Mouse (Mus musculus): ENCODE results near the gene Klhl1. TPM values are rescaled to one million over a fixed set of nuclear protein-coding genes. Genes with fewer than 3 reads are reported as not detected.

The Klhl1 gene
- 0.05 and 0.18 TPM in 2 replicates for polyA plus RNA-seq (2016; fragmentation: Nextera tagmentation; extraction: Ambion mirVana)

- H3K9me3 ChIP-seq, result no peaks in the 10 kb centered on the region
- H3K36me3 ChIP-seq (replicated peaks), result no peaks in the 10 kb centered on the region
- peaks cover 16% of the 10 kb centered on the region for H3K4me1 ChIP-seq
- H3K27me3 ChIP-seq (replicated peaks; ENCODE audit: low read depth, poor library complexity, severe bottlenecking), result peaks cover 34% of the 10 kb centered on the region
- DNase-seq (ENCODE audit: low spot score), result peak; percentile 14
- 45% methylated on average over 13 of the region's 13 CpGs for WGBS
- peak within 1 kb of the TSS; percentile 65 for H3K4me3 ChIP-seq
- H3K27ac ChIP-seq (replicated peaks), result peak within 1 kb of the TSS; percentile 57; the same call in 1 of the 2 replicates
Observed at GRCm38 (mm10) chr14:96518954-96519682, at the start of gene Klhl1. Gene Klhl1 (minus strand): TSS chr14:96519102.

DNA sequence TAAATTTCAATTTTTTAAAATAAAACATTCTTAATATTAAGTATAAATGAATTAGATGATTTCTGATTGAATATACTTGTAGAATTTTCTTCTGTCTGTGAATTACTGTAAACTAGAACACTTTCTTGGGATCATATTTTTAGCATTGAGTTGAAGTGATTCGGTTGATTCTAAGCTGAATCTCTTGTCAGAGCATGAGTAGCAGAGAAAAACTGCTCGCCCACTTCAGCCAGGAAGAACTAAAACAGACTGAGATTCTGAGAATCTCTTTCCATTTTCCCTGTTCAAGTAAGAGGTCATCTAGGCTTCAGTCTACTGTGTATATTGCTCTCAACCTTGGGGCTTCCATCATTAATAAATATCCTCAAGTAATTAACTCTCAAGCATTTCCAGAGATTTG, 34.8 kb upstream of the Klhl1 start:
- H3K4me3 ChIP-seq, result no peak overlapping the region
- no peak for DNase-seq (ENCODE audit: low spot score)
- 89% methylated on average over 2 of the region's 2 CpGs for WGBS
- no peaks in the 10 kb centered on the region for H3K9me3 ChIP-seq
- H3K27me3 ChIP-seq (replicated peaks; ENCODE audit: low read depth, poor library complexity, severe bottlenecking), result no peaks in the 10 kb centered on the region
- H3K36me3 ChIP-seq (replicated peaks), result no peaks in the 10 kb centered on the region
- no peaks in the 10 kb centered on the region for H3K4me1 ChIP-seq
- no peak overlapping the region for H3K27ac ChIP-seq (replicated peaks)

DNA sequence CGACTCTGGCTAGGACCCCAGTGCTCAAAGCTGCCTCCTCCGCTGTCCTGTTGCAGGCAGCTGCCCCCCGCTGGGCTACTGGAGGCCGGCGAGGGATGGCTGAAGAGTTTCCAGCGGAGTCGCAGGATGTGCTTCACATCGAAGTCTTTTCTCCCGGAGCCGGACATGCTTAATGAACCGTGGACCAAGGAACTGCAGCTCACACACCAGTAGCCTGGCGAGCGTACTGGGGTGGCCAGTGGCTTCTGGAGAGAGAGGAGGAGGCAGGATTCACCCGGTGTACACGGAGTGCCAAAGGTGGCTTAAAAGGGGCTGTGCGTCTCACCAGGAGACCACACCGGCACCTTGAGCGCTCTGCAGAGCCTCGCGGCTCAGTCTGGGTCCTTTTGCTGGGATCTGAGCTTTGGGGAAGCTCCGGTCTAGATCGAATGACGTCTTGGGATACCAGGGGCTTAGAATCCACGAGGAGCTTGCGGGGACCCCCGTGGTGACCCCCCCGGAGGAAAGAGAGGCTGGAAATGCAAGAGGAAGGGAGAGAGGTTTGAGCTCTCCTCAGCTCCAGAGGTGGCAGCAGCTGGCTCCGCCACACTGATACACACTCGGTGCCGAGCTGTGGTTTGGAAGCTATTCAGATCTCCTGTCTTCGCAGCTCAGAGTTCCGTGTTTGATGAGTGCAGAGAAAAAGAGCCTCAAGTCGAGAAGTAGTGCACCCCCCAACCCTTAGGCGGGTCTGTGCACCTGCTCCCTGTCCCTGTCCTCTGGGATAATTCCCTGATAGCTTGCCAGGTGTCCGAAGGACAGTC, 550 bp downstream of the Klhl1 start:
- H3K36me3 ChIP-seq (replicated peaks), result no peaks in the 10 kb centered on the region
- peak overlapping the region; percentile 57; the same call in 1 of the 2 replicates for H3K27ac ChIP-seq (replicated peaks)
- H3K4me1 ChIP-seq, result peaks cover 16% of the 10 kb centered on the region
- peak; percentile 66 for DNase-seq (ENCODE audit: low spot score)
- WGBS, result 1% methylated on average over 35 of the region's 35 CpGs
- H3K4me3 ChIP-seq, result peak overlapping the region; percentile 65
- H3K27me3 ChIP-seq (replicated peaks; ENCODE audit: low read depth, poor library complexity, severe bottlenecking), result peaks cover 34% of the 10 kb centered on the region
- H3K9me3 ChIP-seq, result no peaks in the 10 kb centered on the region

DNA sequence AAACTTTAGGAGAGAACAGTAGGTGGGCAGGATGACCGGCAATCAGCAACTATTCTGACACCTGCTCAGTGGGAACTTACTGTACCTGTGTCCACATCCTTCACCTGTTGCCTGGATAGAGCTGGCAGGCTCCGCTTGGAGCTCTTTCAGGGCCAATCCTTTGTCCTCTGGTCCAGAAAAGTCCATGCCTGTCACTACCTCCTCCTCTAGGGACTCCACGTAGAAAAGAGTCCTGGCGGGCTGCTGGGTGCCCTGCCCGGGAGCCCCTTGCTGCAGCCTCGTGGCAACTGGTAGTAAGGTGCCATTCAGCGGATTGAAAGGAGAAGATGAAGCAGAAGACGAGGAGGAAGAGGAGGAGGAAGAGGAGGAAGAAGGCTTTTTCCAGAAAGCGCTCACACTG, 1.2 kb downstream of the Klhl1 start:
- H3K4me1 ChIP-seq, result peaks cover 16% of the 10 kb centered on the region
- 8% methylated on average over 9 of the region's 9 CpGs for WGBS

GRCm38 (mm10) chr14:96499936-96500335, 19.0 kb downstream of the Klhl1 start:
- no peaks in the 10 kb centered on the region for H3K36me3 ChIP-seq (replicated peaks)
- no peak overlapping the region for H3K4me3 ChIP-seq
- H3K9me3 ChIP-seq, result no peaks in the 10 kb centered on the region
- no peak overlapping the region for H3K27ac ChIP-seq (replicated peaks)
- no peak for DNase-seq (ENCODE audit: low spot score)
- no peaks in the 10 kb centered on the region for H3K4me1 ChIP-seq
- WGBS, result 92% methylated on average over 2 of the region's 2 CpGs
- no peaks in the 10 kb centered on the region for H3K27me3 ChIP-seq (replicated peaks; ENCODE audit: low read depth, poor library complexity, severe bottlenecking)

More for the DNA sequence above, 1.2 kb downstream of the Klhl1 start:
- no peak for DNase-seq (ENCODE audit: low spot score)
- H3K9me3 ChIP-seq, result no peaks in the 10 kb centered on the region
- H3K27me3 ChIP-seq (replicated peaks; ENCODE audit: low read depth, poor library complexity, severe bottlenecking), result peaks cover 34% of the 10 kb centered on the region
- no peaks in the 10 kb centered on the region for H3K36me3 ChIP-seq (replicated peaks)
- H3K4me3 ChIP-seq, result peak overlapping the region; percentile 65
- H3K27ac ChIP-seq (replicated peaks), result peak overlapping the region; percentile 57; the same call in 1 of the 2 replicates

GRCm38 (mm10) chr14:96471812-96472211, 47.1 kb downstream of the Klhl1 start:
- Histone ChIP-seq H3K27me3 (replicated peaks; ENCODE audit: low read depth, poor library complexity, severe bottlenecking) (no peaks in the 10 kb centered on the region), H3K27ac (replicated peaks) (no peak overlapping the region), H3K9me3 (no peaks in the 10 kb centered on the region), H3K4me3 (no peak overlapping the region), H3K4me1 (no peaks in the 10 kb centered on the region), H3K36me3 (replicated peaks) (no peaks in the 10 kb centered on the region)
- DNase-seq (ENCODE audit: low spot score), result no peak
- WGBS, result 81% methylated on average over 2 of the region's 2 CpGs

GRCm38 (mm10) chr14:96471336-96471735, 47.6 kb downstream of the Klhl1 start:
- H3K27me3 ChIP-seq (replicated peaks; ENCODE audit: low read depth, poor library complexity, severe bottlenecking), result no peaks in the 10 kb centered on the region
- no peak overlapping the region for H3K4me3 ChIP-seq
- H3K27ac ChIP-seq (replicated peaks), result no peak overlapping the region
- no peaks in the 10 kb centered on the region for H3K9me3 ChIP-seq
- DNase-seq (ENCODE audit: low spot score), result no peak
- H3K4me1 ChIP-seq, result no peaks in the 10 kb centered on the region
- no peaks in the 10 kb centered on the region for H3K36me3 ChIP-seq (replicated peaks)

DNA sequence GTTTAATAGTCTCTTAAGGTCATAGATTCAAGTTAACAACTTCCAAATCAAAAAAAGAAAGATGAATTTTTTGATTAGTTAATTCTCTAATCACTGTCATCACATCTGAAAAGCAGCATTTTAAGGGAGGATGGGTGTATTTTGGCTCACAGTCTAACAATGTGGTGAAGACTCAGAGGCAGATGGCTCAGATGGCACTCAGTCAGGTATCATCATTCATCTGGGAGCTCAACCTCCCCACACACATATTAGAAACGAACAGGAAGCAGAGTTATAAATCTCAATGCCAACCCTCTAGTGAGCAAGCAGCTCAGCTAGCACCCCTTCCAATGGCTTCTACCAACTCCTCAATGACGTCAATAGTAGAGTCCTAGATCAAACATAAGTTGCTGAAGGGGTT, 57.1 kb downstream of the Klhl1 start:
- Histone ChIP-seq H3K4me3 (no peak overlapping the region), H3K36me3 (replicated peaks) (no peaks in the 10 kb centered on the region), H3K9me3 (no peaks in the 10 kb centered on the region), H3K27ac (replicated peaks) (no peak overlapping the region), H3K27me3 (replicated peaks; ENCODE audit: low read depth, poor library complexity, severe bottlenecking) (no peaks in the 10 kb centered on the region), H3K4me1 (no peaks in the 10 kb centered on the region)
- 81% methylated on average over 2 of the region's 2 CpGs for WGBS
- DNase-seq (ENCODE audit: low spot score), result no peak

GRCm38 (mm10) chr14:96392032-96392737, 126.7 kb downstream of the Klhl1 start:
- H3K27ac ChIP-seq (replicated peaks), result no peak overlapping the region
- DNase-seq (ENCODE audit: low spot score), result no peak
- H3K4me3 ChIP-seq, result no peak overlapping the region
- no peaks in the 10 kb centered on the region for H3K27me3 ChIP-seq (replicated peaks; ENCODE audit: low read depth, poor library complexity, severe bottlenecking)
- no peaks in the 10 kb centered on the region for H3K4me1 ChIP-seq
- H3K9me3 ChIP-seq, result no peaks in the 10 kb centered on the region
- H3K36me3 ChIP-seq (replicated peaks), result no peaks in the 10 kb centered on the region

GRCm38 (mm10) chr14:96362727-96363126, 156.2 kb downstream of the Klhl1 start:
- Histone ChIP-seq H3K27me3 (replicated peaks; ENCODE audit: low read depth, poor library complexity, severe bottlenecking) (no peaks in the 10 kb centered on the region), H3K4me1 (no peaks in the 10 kb centered on the region), H3K36me3 (replicated peaks) (no peaks in the 10 kb centered on the region), H3K9me3 (no peaks in the 10 kb centered on the region), H3K4me3 (no peak overlapping the region), H3K27ac (replicated peaks) (no peak overlapping the region)
- WGBS, result 89% methylated on average over 3 of the region's 3 CpGs
- no peak for DNase-seq (ENCODE audit: low spot score)

DNA sequence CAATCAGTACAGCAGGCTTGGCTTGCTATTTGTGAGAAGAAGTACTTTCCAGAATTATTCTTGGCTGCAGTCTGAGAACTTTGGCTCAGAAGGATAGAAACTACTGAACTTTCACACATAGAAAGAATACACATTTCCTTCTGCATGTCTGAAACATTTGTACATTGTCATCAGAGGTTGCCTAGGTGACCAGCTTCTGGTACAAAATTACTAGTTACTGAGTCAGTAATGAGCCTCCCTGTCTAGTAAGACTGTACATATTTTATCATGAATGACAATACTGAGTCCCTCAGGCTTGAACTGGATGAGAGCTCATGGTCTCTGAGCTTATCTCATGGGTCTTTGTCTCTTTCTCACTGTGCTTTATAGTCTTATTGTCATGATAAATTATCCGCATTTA, 170.7 kb downstream of the Klhl1 start:
- H3K4me3 ChIP-seq, result no peak overlapping the region
- no peak overlapping the region for H3K27ac ChIP-seq (replicated peaks)
- 95% methylated on average over 1 of the region's 1 CpGs for WGBS
- DNase-seq (ENCODE audit: low spot score), result no peak
- H3K27me3 ChIP-seq (replicated peaks; ENCODE audit: low read depth, poor library complexity, severe bottlenecking), result no peaks in the 10 kb centered on the region
- H3K9me3 ChIP-seq, result no peaks in the 10 kb centered on the region
- H3K36me3 ChIP-seq (replicated peaks), result no peaks in the 10 kb centered on the region
- no peaks in the 10 kb centered on the region for H3K4me1 ChIP-seq

DNA sequence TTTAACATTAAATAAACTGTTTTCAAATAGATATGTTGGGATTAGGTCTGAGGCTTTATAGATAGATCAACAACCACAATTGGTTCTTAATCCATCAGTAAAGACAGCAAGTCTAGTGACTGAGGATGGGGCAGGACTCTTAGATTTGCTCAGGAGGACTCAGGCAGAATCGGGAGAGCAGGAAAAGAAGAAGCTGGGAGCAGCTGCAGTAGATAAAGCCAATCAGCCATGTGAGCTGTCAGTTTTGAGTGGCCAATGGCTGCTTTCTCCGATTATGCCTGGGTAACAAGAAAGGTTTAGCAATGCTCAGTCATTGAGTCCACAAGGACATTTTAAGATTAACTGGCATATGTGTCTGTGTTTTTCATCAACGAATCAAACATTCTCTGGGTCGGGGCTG, 187.8 kb downstream of the Klhl1 start:
- no peak for DNase-seq (ENCODE audit: low spot score)
- no peak overlapping the region for H3K4me3 ChIP-seq
- H3K9me3 ChIP-seq, result no peaks in the 10 kb centered on the region
- H3K36me3 ChIP-seq (replicated peaks), result no peaks in the 10 kb centered on the region
- H3K4me1 ChIP-seq, result no peaks in the 10 kb centered on the region
- H3K27ac ChIP-seq (replicated peaks), result no peak overlapping the region
- WGBS, result 73% methylated on average over 4 of the region's 4 CpGs
- no peaks in the 10 kb centered on the region for H3K27me3 ChIP-seq (replicated peaks; ENCODE audit: low read depth, poor library complexity, severe bottlenecking)

Data from embryonic facial prominence, embryonic 10.5 days (tissue).